Mouse (Mus musculus) T-helper 2 cell (primary cell): ENCODE measurements around the gene Rab4a.
"Not testable (repeated sequence)": the region's sequence is repeated elsewhere in the genome, so short reads cannot be mapped to it uniquely, and the experiment has no call there.

ENCODE experiments used
- in situ Hi-C: fragments of 300-600 bp; cut with MboI, MseI; formaldehyde crosslinking; loops from one replicate; pipeline ENCODE4 v1.15.1; 2025; ENCODE audit warnings: high pct_unique_total_duplicates

The Rab4a gene

GRCm38 (mm10) chr8:123788416-123789170 lies 17.2 kb upstream of the Rab4a start:
- in situ Hi-C loops = no loop called here

GRCm38 (mm10) chr8:123789461-123789860 lies 16.3 kb upstream of the Rab4a start:
- in situ Hi-C loops = no loop called here

DNA sequence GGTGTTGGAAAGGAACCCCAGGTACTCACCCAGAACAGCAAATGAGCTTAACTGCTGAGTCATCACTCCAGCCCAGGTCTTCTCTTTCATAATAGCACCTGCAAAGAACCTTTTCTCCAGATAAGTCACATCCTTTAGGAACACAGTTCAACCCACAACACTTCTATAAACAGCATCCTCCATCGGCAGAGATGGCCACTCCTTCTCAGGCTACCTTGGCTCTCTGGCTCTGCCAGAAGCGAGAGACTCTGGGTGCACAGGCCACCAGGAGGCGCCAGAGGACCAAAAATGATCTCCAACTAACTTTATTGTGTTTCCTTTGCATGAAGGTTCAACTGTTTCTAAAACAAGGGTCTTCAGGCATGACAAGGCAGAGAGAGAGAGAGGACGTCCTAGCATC lies 15.8 kb upstream of the Rab4a start:
- in situ Hi-C loops = no loop called here

DNA sequence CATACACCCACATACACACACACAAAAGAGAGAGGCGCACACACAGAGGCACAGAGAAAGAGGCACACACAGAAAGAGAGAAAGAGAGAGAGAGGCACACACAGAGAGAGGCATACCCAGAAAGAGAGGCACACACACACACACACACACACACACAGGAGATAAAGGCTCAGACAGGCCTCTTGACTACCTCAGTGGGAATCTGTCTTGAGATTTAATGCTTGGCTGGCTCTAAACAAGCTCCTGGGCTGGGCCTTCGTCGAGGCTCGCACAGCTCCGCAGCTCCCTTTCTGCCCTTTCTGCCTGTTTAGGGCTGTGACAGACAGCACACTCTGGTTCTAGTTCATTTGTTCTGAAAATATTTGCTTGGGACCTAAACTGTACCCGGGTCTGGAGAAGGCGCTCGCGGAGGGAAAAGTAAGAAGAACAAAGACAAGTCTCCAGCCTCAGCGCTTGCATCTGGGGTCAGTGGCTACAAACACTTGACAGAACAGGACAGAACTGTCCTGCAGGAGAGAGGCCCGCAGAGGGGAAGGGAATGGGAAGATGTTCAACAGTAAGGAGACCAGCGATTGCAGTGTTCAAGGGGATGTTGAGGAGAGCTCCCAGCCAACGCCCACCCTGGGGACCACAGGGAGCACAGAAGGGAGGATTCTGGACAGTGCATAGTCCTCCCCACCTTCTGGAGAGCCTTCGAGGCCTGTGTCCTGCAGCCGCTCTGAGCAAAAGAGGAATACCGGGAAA lies 14.5 kb upstream of the Rab4a start:
- in situ Hi-C loops = no loop called here

GRCm38 (mm10) chr8:123791845-123792225 lies 13.9 kb upstream of the Rab4a start:
- in situ Hi-C loops = no loop called here

GRCm38 (mm10) chr8:123793900-123794299 lies 11.9 kb upstream of the Rab4a start:
- in situ Hi-C loops = no loop called here

GRCm38 (mm10) chr8:123794766-123795165 lies 11.0 kb upstream of the Rab4a start:
- in situ Hi-C loops = no loop called here

- in situ Hi-C loops = no loop called here
These were observed 9.0 kb upstream of the Rab4a start for GRCm38 (mm10) chr8:123796758-123797157.

DNA sequence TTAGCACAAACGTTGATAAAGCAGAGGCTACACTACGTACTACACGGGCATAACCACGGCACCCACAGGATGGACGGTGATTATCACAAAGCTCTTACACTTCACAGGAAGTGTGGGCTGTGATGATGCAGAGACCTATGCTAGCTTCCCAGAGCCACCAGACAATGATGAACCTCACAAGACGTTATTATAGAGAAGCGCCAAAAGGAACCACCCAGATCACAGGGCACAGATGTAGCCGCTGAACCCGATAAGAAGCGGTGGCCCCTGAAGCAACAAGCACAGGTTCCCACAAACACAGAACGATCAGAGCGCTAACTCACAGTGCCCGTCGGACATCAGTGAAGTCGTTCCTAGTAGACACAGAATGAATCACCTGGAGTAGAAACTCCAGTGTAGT lies 7.9 kb upstream of the Rab4a start:
- in situ Hi-C loops = no loop called here

- in situ Hi-C loops = no loop called here
These were observed 6.4 kb upstream of the Rab4a start for GRCm38 (mm10) chr8:123799434-123799833.

DNA sequence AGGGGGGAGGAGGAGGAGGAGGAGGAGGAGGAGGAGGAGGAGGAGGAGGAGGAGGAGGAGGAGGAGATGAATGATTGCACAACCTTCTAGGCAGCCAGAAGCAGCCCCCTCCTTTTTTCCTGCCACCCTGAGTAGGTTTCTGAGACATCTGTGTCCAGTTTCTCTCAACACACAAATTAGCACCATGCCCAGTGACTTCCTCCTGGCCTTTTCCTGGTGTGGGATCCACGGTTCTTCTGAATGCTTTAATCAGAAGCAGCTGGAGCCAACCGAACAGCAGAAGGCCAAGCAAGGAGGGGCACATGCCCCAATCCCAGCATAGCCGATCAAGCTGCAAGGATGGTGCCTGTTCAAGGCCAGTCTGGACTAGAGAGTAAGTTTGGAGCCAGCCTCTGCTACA lies 5.9 kb upstream of the Rab4a start:
- in situ Hi-C loops = no loop called here

DNA sequence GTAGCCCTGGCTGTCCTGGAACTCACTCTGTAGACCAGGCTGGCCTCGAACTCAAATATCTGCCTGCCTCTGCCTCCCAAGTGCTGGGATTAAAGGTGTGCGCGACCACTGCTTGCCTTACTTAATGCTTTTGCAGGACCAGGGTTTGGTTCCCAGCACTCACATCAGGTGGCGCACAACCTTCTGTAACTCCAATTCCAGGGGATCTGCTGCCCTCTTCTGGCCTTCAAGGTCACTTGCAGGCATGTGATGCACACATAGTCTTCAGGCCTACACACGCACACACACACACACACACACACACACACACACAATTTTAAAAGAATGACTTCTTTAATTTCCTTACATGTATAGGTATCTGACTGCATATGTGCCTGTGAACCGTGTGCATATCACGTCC lies 4.9 kb upstream of the Rab4a start:
- in situ Hi-C loops = no loop called here

DNA sequence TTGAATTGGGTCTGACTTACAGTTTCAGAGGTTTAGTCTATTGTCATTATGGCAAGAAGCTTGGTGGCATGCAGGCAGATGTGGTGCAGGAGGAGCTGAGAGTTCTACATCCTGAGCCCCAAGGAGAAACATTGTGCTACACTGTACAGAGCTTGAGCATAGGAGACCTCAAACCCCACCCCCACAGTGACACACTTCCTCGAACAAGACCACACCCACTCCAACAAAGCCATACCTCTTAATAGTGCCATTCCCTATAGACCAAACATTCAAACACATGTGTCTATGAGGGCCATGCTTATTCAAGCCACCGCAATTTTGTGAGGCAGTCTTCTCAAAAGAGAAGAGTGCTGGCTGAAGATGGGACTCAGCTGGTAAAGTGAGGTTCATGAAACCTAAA lies 4.2 kb upstream of the Rab4a start:
- in situ Hi-C loops = no loop called here

- in situ Hi-C loops = no loop called here
These were observed 2.1 kb upstream of the Rab4a start for GRCm38 (mm10) chr8:123803639-123804038.

- in situ Hi-C loops = no loop called here
These were observed 1.2 kb upstream of the Rab4a start for GRCm38 (mm10) chr8:123804586-123804985.

- in situ Hi-C loops = no loop called here
These were observed 522 bp upstream of the Rab4a start for GRCm38 (mm10) chr8:123805209-123805717.

- in situ Hi-C loops = no loop called here
These were observed 670 bp downstream of the Rab4a start for GRCm38 (mm10) chr8:123806374-123806935.

DNA sequence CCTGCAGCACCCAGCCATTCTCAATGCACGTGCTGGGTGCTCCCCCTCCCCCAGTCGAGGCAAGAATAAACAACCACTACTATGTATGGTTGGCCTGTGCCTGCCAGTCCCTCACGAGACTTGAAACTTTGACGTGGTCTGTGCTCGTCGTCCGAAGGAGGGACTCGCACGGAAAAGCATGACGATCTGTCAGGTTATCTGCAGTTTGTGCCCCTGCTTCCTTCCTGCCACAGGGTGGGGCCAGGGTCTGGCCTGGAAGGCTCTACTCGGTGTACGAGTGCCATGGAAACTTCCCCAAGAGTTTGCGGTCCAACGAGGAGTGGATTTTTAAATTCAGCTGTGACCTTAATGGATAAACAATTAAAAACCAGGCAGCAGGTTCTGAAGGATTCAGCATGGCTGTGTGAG lies 1.2 kb downstream of the Rab4a start:
- in situ Hi-C loops = no loop called here

DNA sequence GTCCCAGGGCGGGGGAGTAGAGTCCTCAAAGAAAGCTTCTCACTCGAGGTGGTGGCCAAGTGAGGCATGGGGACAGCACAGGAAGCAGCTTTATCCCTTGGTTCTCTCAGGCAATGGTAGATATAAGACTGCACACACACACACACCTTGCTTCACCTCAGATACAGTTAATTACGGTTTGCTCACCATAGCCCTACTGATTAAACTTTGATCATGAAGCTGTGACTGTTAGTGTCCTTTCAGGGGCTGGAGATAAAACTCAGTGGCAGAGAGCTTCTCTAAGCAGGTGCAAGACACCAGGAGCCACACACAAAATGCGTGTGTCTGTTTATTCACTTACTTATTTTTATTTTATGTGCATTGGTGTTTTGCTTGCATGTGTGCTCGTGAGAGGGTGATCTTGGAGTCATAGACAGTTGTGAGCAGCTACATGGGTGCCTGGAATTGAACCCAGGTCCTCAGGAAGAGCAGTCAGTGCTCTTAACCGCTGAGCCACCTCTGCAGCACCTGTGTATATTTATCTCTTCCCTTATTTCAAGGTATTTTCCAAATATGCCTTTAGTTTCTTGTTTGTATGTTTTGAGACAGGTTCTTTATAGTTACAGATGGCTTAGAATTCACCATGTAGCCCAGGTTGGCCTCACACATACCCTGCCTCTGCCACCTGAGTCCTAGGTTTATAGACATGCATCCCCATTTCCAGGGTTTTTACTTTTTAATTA lies 2.2 kb downstream of the Rab4a start:
- in situ Hi-C loops = no loop called here

DNA sequence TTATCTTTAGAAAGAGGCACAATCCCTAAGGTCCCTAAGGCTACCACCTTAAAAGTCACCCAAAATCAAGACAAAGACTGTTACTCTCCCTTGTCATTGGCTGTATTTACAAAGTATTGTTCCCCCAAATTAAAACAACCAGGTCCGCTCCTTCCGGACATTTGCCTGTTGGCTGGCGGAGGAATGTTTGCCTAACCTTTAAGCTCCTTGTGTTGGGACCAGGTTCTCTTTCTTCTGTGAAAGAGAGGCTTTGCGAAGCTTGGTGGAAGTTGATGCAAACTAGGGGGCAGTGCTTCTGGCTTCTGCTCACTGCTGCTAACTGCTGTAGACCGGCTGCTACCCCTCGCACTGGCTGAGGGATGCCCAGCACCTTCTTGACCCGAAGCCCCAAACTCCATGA lies 2.9 kb downstream of the Rab4a start:
- in situ Hi-C loops = no loop called here

DNA sequence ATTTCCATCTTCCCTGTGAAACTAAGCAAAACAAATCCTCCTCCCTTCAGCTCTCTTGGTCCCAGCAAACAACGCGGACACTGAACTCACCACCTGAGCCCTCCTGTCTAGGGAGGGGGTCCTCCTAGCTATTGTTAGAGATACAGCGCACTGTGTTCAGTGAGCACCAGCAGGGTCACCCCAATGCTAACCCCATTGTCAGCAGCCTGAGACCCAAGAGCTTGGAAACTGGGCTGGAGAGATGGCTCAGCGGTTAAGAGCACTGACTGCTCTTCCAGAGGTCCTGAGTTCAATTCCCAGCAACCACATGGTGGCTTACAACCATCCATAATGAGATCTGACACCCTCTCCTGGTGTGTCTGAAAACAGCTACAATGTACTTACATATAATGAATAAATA lies 3.6 kb downstream of the Rab4a start:
- in situ Hi-C loops = not testable (repeated sequence)

- in situ Hi-C loops = no loop called here
These were observed 6.4 kb downstream of the Rab4a start for GRCm38 (mm10) chr8:123812227-123812626.
